Mouse (Mus musculus) lung, postnatal 0 days (tissue): Measurements from ENCODE around the gene Lin7a.

Experiments
- CTCF ChIP-seq: IDR thresholded peaks from 2 replicates; pipeline ENCODE4 v1.5.1; 2016; ENCODE audit warnings: antibody characterized with exemption, mild to moderate bottlenecking
- EP300 ChIP-seq: IDR thresholded peaks from 2 replicates; pipeline ENCODE4 v1.6.1; 2016; ENCODE audit warnings: antibody characterized with exemption, mild to moderate bottlenecking, control low read depth

- TF ChIP-seq CTCF: no peak
- no peak for TF ChIP-seq EP300
Observed at GRCm38 (mm10) chr10:107239651-107240330, 31.7 kb upstream of the Lin7a start.
